Mouse (Mus musculus) adrenal gland, adult 10 weeks (tissue): ENCODE data around the gene Rnf227. TPM values are rescaled to one million over a fixed set of nuclear protein-coding genes. Genes with fewer than 3 reads are reported as not detected.

ENCODE experiments used
- polyA plus RNA-seq: library from polyadenylated mRNA; stranded (reverse); fragments of 350-450 nt; fragmentation: Illumina TruSeq; extraction: RNeasy Lipid Tissue Mini Kit (QIAGEN cat#74804); gene quantifications from one replicate; pipeline ENCODE4 v1.2.3, GENCODE M21; 2014; ENCODE audit warnings: low read depth, low replicate concordance

The Rnf227 gene
- polyA plus RNA-seq: 15.8 TPM

GRCm38 (mm10) chr11:69340161-69341131, at the start of gene Rnf227:
Rnf227 (plus strand) TSS chr11:69340461.

DNA sequence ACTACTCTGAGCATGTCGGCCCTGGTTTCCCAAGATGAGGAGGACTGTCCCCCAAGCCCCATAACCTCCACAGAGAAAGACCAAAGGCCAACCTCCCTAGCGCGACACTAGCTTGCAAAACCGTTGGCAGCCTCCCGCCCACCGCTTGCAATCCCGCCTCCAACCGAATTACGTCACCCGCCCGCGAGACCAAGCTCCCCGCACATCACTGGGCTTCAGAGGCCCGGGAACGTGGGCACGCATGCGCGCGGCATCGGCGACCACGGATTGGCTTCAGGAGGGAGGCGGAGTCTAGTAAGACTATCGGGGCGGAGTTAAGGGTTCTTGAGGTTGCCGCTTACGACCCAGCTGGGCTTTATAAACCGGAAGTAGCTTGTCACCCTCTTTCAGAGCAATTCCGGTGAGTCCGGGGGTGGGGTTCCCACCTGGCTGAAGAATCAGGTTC, 16.6 kb upstream of the Rnf227 start, which contains the start of the genes Cntrob and Trappc1:
Cntrob (minus strand) TSS at position 109 of the 445 bp plus-strand sequence.
Trappc1 (plus strand) TSS at position 314 of the 445 bp plus-strand sequence.

DNA sequence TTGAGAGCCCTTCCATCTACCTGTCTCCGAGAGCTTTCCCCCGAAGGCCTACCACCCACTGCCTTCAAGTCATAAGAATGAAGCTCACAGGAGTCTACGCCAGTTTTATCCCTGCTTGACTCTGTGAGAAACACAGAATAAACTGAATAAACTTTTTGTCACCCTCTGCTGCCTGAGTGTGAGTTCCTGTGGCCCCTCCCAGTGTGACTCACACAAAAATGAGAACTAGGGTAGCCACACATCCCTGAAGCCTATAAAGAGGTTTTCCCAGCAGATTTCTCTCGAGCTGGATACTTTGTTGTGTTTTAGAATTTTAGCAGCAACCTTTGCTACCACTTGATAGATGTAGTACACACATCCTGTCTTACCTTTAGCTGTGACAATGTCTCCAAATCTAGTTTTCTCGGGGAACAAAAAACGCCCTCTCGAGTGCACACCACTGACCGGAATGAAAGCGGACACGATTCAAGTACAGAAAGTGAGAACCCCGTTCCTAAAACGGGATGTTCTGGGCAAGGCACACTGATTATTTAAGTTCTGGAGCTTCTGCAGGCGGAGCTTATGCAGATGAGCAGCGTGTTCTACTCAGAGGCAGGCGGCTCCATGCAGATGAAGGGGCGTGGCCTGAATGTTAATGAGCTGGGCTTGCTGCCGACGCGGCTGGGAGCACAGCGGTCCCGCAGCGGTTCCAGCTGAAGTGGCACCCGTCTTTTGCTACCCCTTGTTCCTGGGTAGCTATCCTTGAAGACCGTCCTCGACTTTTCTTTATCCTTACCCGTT, 14.4 kb upstream of the Rnf227 start, which contains the start of gene Kcnab3:
Kcnab3 (plus strand) TSS at position 631 of the 780 bp plus-strand sequence.

DNA sequence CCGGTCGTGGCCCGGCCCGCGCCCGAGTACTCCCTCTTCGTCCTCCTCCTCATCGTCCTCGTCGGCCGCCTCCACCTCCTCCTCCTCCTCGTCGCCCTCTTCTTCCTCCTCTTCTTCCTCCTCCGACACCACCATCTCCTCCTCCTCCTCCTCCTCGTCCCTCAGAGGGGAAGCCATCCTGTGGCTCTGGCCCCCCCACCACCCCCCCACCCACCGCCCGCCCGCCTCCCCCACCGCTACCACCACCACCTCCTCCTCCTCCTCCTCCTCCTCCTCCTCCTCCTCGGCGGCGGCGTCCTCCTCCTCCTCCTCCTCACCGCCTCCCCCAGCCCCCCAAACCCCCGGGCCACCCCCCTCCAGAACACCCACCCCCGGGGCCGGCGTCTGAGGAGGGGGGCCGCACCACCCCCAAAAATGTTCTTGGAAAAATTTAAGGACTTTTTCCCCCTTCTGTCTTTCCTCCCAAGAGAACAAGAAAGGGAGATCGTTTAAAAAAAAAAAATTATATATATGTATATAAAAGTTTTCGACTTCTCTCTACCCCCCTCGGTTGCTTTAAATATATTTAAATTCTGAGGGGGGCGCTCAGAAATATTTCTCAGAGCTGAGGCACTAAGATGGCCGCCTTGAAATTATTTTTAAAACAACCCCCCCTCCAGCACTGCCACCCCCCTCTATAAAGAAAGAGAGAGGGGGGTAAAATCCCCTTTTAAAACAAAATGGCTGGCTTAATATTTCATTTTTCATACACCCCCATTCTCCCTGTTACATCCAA, 29.1 kb downstream of the Rnf227 start, which contains the start of gene Chd3:
Chd3 (minus strand) TSS at position 192 of the 775 bp plus-strand sequence.

Other genes with a start within 250 kb of the Rnf227 start
- 0.58 TPM for gene Per1, start 245.2 kb upstream of the Rnf227 start, polyA plus RNA-seq
- not detected for gene Hes7, start 220.1 kb upstream of the Rnf227 start, polyA plus RNA-seq
- not detected for gene 9130213A22Rik, start 217.9 kb upstream of the Rnf227 start, polyA plus RNA-seq
- 0.17 TPM for gene Aloxe3, start 214.6 kb upstream of the Rnf227 start, polyA plus RNA-seq
- not detected for gene Alox12b, start 183.5 kb upstream of the Rnf227 start, polyA plus RNA-seq
- gene Alox8, start 142.6 kb upstream of the Rnf227 start, polyA plus RNA-seq: not detected
- not detected for gene Gucy2e, start 103.4 kb upstream of the Rnf227 start, polyA plus RNA-seq
- 1.8 TPM for gene Cntrob, start 16.7 kb upstream of the Rnf227 start, polyA plus RNA-seq
- 58.0 TPM for gene Trappc1, start 16.5 kb upstream of the Rnf227 start, polyA plus RNA-seq
- 14.0 TPM for gene Kcnab3, start 14.2 kb upstream of the Rnf227 start, polyA plus RNA-seq
- gene Chd3, start 28.9 kb downstream of the Rnf227 start, polyA plus RNA-seq: 10.1 TPM
- gene Naa38, start 55.0 kb downstream of the Rnf227 start, polyA plus RNA-seq: 7.9 TPM
- 62.7 TPM for gene Cyb5d1, start 55.2 kb downstream of the Rnf227 start, polyA plus RNA-seq
- gene Tmem88, start 57.8 kb downstream of the Rnf227 start, polyA plus RNA-seq: 1.5 TPM
- gene Kdm6b, start 73.2 kb downstream of the Rnf227 start, polyA plus RNA-seq: 3.8 TPM
- not detected for gene Dnah2, start 208.6 kb downstream of the Rnf227 start, polyA plus RNA-seq
- 0.29 TPM for gene Efnb3, start 219.7 kb downstream of the Rnf227 start, polyA plus RNA-seq
- 1.6 TPM for gene Wrap53, start 239.8 kb downstream of the Rnf227 start, polyA plus RNA-seq
- 8.5 TPM for gene Trp53, start 239.9 kb downstream of the Rnf227 start, polyA plus RNA-seq